Mouse (Mus musculus): ENCODE measurements around the gene Zik1.

Gene Zik1

DNA sequence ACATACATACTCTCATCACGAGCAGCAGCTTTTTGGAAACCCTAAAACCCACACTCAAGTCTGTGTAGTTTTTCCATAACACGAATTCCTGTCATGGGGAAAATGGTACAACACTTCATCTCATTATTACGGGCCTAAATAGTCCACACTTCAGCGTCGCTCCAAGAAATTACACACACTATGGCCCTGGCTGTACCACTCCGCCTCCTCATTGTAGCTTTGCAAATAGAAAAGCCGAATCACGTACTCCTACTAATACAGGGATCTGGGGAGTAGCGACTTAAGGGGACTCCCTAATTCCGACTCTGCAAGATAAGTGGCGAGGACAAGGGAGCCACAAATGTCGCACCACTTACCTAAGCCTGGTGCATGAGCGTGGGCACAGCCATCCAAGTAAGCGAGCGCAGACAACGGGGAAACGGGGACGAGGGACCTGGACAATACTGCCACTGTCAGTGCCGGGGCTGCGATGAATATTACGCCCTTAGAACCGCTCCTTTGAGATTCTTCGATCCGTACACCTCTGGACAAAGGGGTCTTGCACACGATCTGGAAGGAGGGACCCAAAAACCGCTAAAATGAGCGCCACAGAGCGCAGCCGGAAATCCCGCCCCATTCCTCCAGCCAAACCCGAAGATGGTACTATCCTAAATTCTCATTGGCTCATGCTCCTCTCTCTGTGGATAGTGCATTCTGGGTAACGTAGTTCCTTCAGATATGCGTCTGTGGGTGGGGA, at the start of gene Zik1:
Zik1 (minus strand) TSS at position 609 of the 736 bp plus-strand sequence.
- DNase-seq: peak; percentile 68

DNA sequence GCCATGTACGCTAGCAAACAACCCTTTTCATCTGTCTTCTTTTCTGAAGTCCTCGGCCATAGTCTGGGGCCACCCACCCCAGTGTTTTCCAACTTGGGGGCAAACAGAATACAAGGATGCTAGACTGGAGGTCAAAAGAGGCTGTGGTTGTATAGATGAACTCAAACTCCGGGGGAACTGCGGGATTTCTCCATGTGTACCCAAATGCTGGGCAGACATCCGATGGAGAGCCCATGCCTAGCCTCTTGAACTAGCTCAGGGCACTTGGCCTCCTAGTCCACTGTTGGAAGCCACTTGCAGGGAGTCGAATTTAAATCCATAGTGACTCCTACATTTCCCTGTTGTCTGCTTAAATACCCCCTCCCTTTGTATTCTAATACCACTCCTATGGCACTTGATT, 384 bp upstream of the Zik1 start:
- DNase-seq: no peak

DNA sequence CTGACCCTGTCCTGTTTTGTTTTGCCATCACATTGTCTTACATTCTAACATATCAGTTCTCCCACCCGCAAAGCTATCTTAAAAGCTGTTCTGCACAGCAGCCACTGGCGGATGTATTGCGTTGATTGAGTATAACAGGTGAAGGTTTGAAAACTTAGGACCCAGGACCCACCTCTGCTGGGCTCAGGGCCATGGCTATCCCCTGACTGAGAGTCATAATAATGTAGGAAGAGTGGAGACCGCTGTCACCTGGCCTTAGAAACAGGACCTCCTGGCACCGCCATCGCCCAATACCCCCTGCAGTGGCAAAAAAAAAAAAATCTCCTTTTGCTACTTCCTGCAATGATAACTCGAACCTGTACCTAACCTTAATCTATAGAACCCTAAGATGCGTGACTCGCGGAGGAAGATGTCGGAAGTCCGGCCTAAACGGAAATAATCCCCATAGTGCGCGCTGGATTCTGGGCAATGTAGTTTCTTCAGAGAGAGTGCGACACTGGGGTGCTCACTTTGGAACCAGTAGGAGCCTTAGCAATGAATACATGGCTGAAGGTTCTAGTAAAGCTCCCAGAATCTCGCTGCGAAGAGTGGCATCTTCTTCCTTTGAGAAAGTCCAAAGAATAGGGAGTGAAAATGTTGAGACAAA, 14.5 kb downstream of the Zik1 start:
- peak; percentile 51 for DNase-seq

DNA sequence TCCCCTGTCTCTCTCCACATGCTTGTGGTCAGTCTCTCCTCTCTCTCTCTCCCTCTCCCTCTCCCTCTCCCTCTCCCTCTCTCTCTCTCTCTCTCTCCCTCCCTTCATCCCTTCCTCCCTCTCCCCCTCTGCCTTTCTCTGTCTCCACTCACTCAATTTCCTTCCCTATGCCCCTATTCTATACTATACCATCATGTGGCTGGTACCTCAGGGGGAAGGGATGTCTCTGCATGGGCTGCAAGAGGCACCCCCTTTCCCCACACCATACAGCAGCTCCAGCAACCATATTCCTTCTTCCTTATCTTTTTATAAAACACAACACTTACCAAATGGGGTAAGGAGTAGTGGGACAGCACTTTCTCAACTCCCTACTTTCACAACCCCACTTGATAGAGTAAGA, 15.4 kb downstream of the Zik1 start:
- DNase-seq: no peak

DNA sequence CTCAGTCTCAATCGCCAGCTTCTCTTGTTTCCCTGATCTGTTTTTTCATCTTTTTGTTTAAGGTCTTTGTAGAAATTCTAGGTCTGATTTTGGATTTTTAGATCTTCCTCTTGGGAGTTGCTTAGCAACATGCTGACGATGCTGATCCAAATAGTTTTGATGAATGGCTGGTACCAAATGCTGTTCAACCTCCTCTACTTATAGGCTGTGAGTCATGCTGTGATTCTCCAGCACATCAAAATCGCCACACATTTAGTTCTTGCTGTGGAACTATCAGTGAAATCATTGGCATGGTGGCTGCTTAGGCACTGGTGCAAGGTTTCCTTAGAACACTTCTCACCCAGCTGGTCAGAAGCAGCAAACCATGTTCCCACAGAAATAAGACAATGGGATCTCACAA, 37.0 kb downstream of the Zik1 start:
- DNase-seq: no peak

DNA sequence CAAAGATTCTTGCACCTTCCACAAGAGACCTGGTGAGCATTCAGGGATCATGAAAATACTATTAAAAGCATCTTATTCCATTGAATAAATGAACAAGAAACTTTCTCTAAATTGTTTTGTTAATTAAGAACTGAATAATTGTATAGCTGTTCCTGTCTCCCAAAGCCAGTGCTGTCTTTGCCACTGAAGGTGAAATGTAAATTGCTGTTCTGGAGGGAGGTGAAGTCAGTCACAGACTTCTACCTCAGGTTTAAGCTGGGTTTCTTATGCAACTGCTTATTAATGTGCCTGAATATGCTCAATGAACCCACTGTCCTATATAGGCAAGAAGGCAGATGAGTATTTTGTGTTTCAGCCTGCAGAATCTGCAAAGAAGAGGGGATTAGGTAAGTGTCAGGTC, 52.2 kb downstream of the Zik1 start, which contains the start of gene Vmn1r67:
Vmn1r67 (plus strand) TSS at position 301 of the 400 bp plus-strand sequence.
- no peak for DNase-seq

All from right cerebral cortex, postnatal 4 days (tissue).